Mouse (Mus musculus): ENCODE measurements around the gene Prlhr. TPM values are rescaled to one million over a fixed set of nuclear protein-coding genes. Genes with fewer than 3 reads are reported as not detected.

Gene Prlhr
- polyA plus RNA-seq, 1 experiment from 2014 or later: not detected

- H3K4me3 ChIP-seq (ENCODE audit: control insufficient read depth in 1 of 2, insufficient read depth in 1 of 2, low read depth in 1 of 2, low read length in 2 of 2): no peak overlapping the region
- H3K9ac ChIP-seq (ENCODE audit: low read length): no peak overlapping the region
- no peaks in the 10 kb centered on the region for H3K27me3 ChIP-seq (ENCODE audit: control insufficient read depth, insufficient read depth, low read length)
- 52% methylated on average over 1 of the region's 1 CpGs for WGBS
- H3K4me2 ChIP-seq (ENCODE audit: low read length): no peak overlapping the region
- no peaks in the 10 kb centered on the region for H3K36me3 ChIP-seq (ENCODE audit: control insufficient read depth, insufficient read depth, low read length)
- no peaks in the 10 kb centered on the region for H3K4me1 ChIP-seq (ENCODE audit: control insufficient read depth in 2 of 2, insufficient read depth in 2 of 2, low read length in 2 of 2)
- no peak overlapping the region for H3K27ac ChIP-seq (replicated peaks in 1 of 2; ENCODE audit: control insufficient read depth in 1 of 2, insufficient read depth in 1 of 2, low read depth in 2 of 2, low read length in 2 of 2)
- H3K9me3 ChIP-seq (ENCODE audit: control insufficient read depth, low read length): no peaks in the 10 kb centered on the region
- no peak for ATAC-seq (ENCODE audit: insufficient number of reproducible peaks, insufficient read depth, low FRiP score, low read depth)
Measured at GRCm38 (mm10) chr19:60478859-60479258, 10.8 kb upstream of the Prlhr start.

- WGBS: 45% methylated on average over 2 of the region's 2 CpGs
- H3K9ac ChIP-seq (ENCODE audit: low read length): no peak overlapping the region
- H3K27ac ChIP-seq (replicated peaks in 1 of 2; ENCODE audit: control insufficient read depth in 1 of 2, insufficient read depth in 1 of 2, low read depth in 2 of 2, low read length in 2 of 2): no peak overlapping the region
- H3K9me3 ChIP-seq (ENCODE audit: control insufficient read depth, low read length): no peaks in the 10 kb centered on the region
- no peaks in the 10 kb centered on the region for H3K4me1 ChIP-seq (ENCODE audit: control insufficient read depth in 2 of 2, insufficient read depth in 2 of 2, low read length in 2 of 2)
- H3K4me3 ChIP-seq (ENCODE audit: control insufficient read depth in 1 of 2, insufficient read depth in 1 of 2, low read depth in 1 of 2, low read length in 2 of 2): no peak overlapping the region
- H3K36me3 ChIP-seq (ENCODE audit: control insufficient read depth, insufficient read depth, low read length): no peaks in the 10 kb centered on the region
- no peaks in the 10 kb centered on the region for H3K27me3 ChIP-seq (ENCODE audit: control insufficient read depth, insufficient read depth, low read length)
- ATAC-seq (ENCODE audit: insufficient number of reproducible peaks, insufficient read depth, low FRiP score, low read depth): no peak
- no peak overlapping the region for H3K4me2 ChIP-seq (ENCODE audit: low read length)
Measured at GRCm38 (mm10) chr19:60477788-60478187, 9.7 kb upstream of the Prlhr start.

GRCm38 (mm10) chr19:60468846-60469245 is 742 bp upstream of the Prlhr start:
- ATAC-seq (ENCODE audit: insufficient number of reproducible peaks, insufficient read depth, low FRiP score, low read depth): no peak
- peaks cover 4 to 7% of the 10 kb centered on the region in 2 experiments; a peak in 3 of 4 replicates for H3K4me1 ChIP-seq (ENCODE audit: control insufficient read depth in 2 of 2, insufficient read depth in 2 of 2, low read length in 2 of 2)
- H3K36me3 ChIP-seq (ENCODE audit: control insufficient read depth, insufficient read depth, low read length): no peaks in the 10 kb centered on the region
- 2% methylated on average over 10 of the region's 10 CpGs for WGBS
- H3K4me3 ChIP-seq (ENCODE audit: control insufficient read depth in 1 of 2, insufficient read depth in 1 of 2, low read depth in 1 of 2, low read length in 2 of 2): no peak overlapping the region
- peaks cover 41% of the 10 kb centered on the region for H3K27me3 ChIP-seq (ENCODE audit: control insufficient read depth, insufficient read depth, low read length)
- H3K9ac ChIP-seq (ENCODE audit: low read length): no peak overlapping the region
- H3K27ac ChIP-seq (replicated peaks in 1 of 2; ENCODE audit: control insufficient read depth in 1 of 2, insufficient read depth in 1 of 2, low read depth in 2 of 2, low read length in 2 of 2): no peak overlapping the region
- no peak overlapping the region for H3K4me2 ChIP-seq (ENCODE audit: low read length)
- H3K9me3 ChIP-seq (ENCODE audit: control insufficient read depth, low read length): no peaks in the 10 kb centered on the region

- no peak for ATAC-seq (ENCODE audit: insufficient number of reproducible peaks, insufficient read depth, low FRiP score, low read depth)
- Histone ChIP-seq H3K27me3 (ENCODE audit: control insufficient read depth, insufficient read depth, low read length) (peaks cover 41% of the 10 kb centered on the region), H3K9me3 (ENCODE audit: control insufficient read depth, low read length) (no peaks in the 10 kb centered on the region), H3K36me3 (ENCODE audit: control insufficient read depth, insufficient read depth, low read length) (no peaks in the 10 kb centered on the region), H3K4me3 (ENCODE audit: control insufficient read depth in 1 of 2, insufficient read depth in 1 of 2, low read depth in 1 of 2, low read length in 2 of 2) (peak overlapping the region in 1 of 2 experiments; percentile 26; a peak in 3 of 4 replicates), H3K4me1 (ENCODE audit: control insufficient read depth in 2 of 2, insufficient read depth in 2 of 2, low read length in 2 of 2) (peaks cover 4 to 12% of the 10 kb centered on the region in 2 experiments; a peak in 3 of 4 replicates), H3K9ac (ENCODE audit: low read length) (no peak overlapping the region), H3K27ac (replicated peaks in 1 of 2; ENCODE audit: control insufficient read depth in 1 of 2, insufficient read depth in 1 of 2, low read depth in 2 of 2, low read length in 2 of 2) (no peak overlapping the region), H3K4me2 (ENCODE audit: low read length) (peak overlapping the region; percentile 61)
- WGBS: 17% methylated on average over 31 of the region's 31 CpGs
Measured at GRCm38 (mm10) chr19:60467588-60468007, 506 bp downstream of the Prlhr start.

GRCm38 (mm10) chr19:60466953-60467570 is 1.0 kb downstream of the Prlhr start:
- H3K9ac ChIP-seq (ENCODE audit: low read length): no peak overlapping the region
- H3K4me2 ChIP-seq (ENCODE audit: low read length): peak overlapping the region; percentile 61
- no peaks in the 10 kb centered on the region for H3K9me3 ChIP-seq (ENCODE audit: control insufficient read depth, low read length)
- H3K36me3 ChIP-seq (ENCODE audit: control insufficient read depth, insufficient read depth, low read length): no peaks in the 10 kb centered on the region
- WGBS: 4% methylated on average over 41 of the region's 41 CpGs
- peaks cover 41% of the 10 kb centered on the region for H3K27me3 ChIP-seq (ENCODE audit: control insufficient read depth, insufficient read depth, low read length)
- ATAC-seq (ENCODE audit: insufficient number of reproducible peaks, insufficient read depth, low FRiP score, low read depth): no peak
- no peak overlapping the region for H3K27ac ChIP-seq (replicated peaks in 1 of 2; ENCODE audit: control insufficient read depth in 1 of 2, insufficient read depth in 1 of 2, low read depth in 2 of 2, low read length in 2 of 2)
- H3K4me3 ChIP-seq (ENCODE audit: control insufficient read depth in 1 of 2, insufficient read depth in 1 of 2, low read depth in 1 of 2, low read length in 2 of 2): peak overlapping the region; percentile 23 to 26
- peaks cover 4 to 12% of the 10 kb centered on the region in 2 experiments; a peak in 3 of 4 replicates for H3K4me1 ChIP-seq (ENCODE audit: control insufficient read depth in 2 of 2, insufficient read depth in 2 of 2, low read length in 2 of 2)

GRCm38 (mm10) chr19:60465726-60466125 is 2.4 kb downstream of the Prlhr start:
- H3K27me3 ChIP-seq (ENCODE audit: control insufficient read depth, insufficient read depth, low read length): peaks cover 43% of the 10 kb centered on the region

GRCm38 (mm10) chr19:60463896-60464295 is 4.2 kb downstream of the Prlhr start:
- no peak overlapping the region for H3K27ac ChIP-seq (replicated peaks in 1 of 2; ENCODE audit: control insufficient read depth in 1 of 2, insufficient read depth in 1 of 2, low read depth in 2 of 2, low read length in 2 of 2)
- no peaks in the 10 kb centered on the region for H3K36me3 ChIP-seq (ENCODE audit: control insufficient read depth, insufficient read depth, low read length)
- no peaks in the 10 kb centered on the region for H3K9me3 ChIP-seq (ENCODE audit: control insufficient read depth, low read length)
- H3K9ac ChIP-seq (ENCODE audit: low read length): no peak overlapping the region
- WGBS: 23% methylated on average over 3 of the region's 3 CpGs
- H3K27me3 ChIP-seq (ENCODE audit: control insufficient read depth, insufficient read depth, low read length): peaks cover 34% of the 10 kb centered on the region
- ATAC-seq (ENCODE audit: insufficient number of reproducible peaks, insufficient read depth, low FRiP score, low read depth): 0 out of 2 replicates have a peak, but pooled peaks have one; percentile 36
- H3K4me2 ChIP-seq (ENCODE audit: low read length): no peak overlapping the region
- H3K4me1 ChIP-seq (ENCODE audit: control insufficient read depth in 2 of 2, insufficient read depth in 2 of 2, low read length in 2 of 2): peaks cover 4 to 12% of the 10 kb centered on the region in 2 experiments; a peak in 3 of 4 replicates
- H3K4me3 ChIP-seq (ENCODE audit: control insufficient read depth in 1 of 2, insufficient read depth in 1 of 2, low read depth in 1 of 2, low read length in 2 of 2): no peak overlapping the region

More at GRCm38 (mm10) chr19:60465726-60466125, 2.4 kb downstream of the Prlhr start:
- no peaks in the 10 kb centered on the region for H3K36me3 ChIP-seq (ENCODE audit: control insufficient read depth, insufficient read depth, low read length)
- peaks cover 4 to 12% of the 10 kb centered on the region in 2 experiments; a peak in 3 of 4 replicates for H3K4me1 ChIP-seq (ENCODE audit: control insufficient read depth in 2 of 2, insufficient read depth in 2 of 2, low read length in 2 of 2)
- no peak overlapping the region for H3K27ac ChIP-seq (replicated peaks in 1 of 2; ENCODE audit: control insufficient read depth in 1 of 2, insufficient read depth in 1 of 2, low read depth in 2 of 2, low read length in 2 of 2)
- no peaks in the 10 kb centered on the region for H3K9me3 ChIP-seq (ENCODE audit: control insufficient read depth, low read length)
- no peak overlapping the region for H3K4me3 ChIP-seq (ENCODE audit: control insufficient read depth in 1 of 2, insufficient read depth in 1 of 2, low read depth in 1 of 2, low read length in 2 of 2)
- 63% methylated on average over 2 of the region's 2 CpGs for WGBS
- no peak overlapping the region for H3K9ac ChIP-seq (ENCODE audit: low read length)
- no peak for ATAC-seq (ENCODE audit: insufficient number of reproducible peaks, insufficient read depth, low FRiP score, low read depth)
- H3K4me2 ChIP-seq (ENCODE audit: low read length): no peak overlapping the region
